Mouse (Mus musculus) bone marrow, adult 2 months (tissue): ENCODE results near the gene Apbb2.

Experiments
- CTCF ChIP-seq: fragments of 200-500 bp; IDR thresholded peaks from 2 replicates; pipeline ENCODE4 v1.5.1; 2011; ENCODE audit warnings: low read length, control low read depth; ENCODE audit not compliant: control insufficient read depth, insufficient read depth
- POLR2A ChIP-seq: fragments of 200-500 bp; IDR thresholded peaks from 2 replicates; pipeline ENCODE4 v1.6.1; 2011; ENCODE audit warnings: low read depth, mild to moderate bottlenecking, control low read depth, low read length, borderline replicate concordance; ENCODE audit not compliant: control insufficient read depth

DNA sequence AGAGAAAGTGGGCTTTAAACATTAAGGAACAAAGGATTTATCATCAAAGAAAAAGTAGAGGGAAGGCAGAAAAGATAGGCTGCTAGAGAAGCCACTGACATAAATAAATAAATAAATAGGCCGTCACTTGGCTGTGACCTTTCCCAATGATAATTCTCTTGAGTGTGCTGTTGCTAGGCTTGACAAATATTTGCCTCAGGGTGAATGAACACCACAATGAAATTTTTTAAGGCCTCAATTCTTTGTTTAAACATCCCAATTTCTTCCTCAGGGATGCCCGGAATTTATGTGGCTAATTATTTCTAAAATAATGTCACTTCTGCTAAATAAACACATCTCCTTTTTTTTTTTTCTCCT, 219.3 kb downstream of the Apbb2 start:
- no peak for TF ChIP-seq POLR2A
- no peak for TF ChIP-seq CTCF
